ENCODE assay signal across 31 mouse cellular contexts in genomic region chr2:65508217-65508616, GRCm38 (mm10). TPM values are rescaled to one million over a fixed set of nuclear protein-coding genes. Genes with fewer than 3 reads are reported as not detected.
A peak's percentile ranks its signal among the peaks of the same experiment; 100 is the strongest.
DNase-seq lines count a peak whose midpoint lies in the region; ATAC-seq and TF ChIP-seq lines count a peak whose summit lies in the region.
"Had no signal": no experiment of that assay in that cellular context is flagged by ENCODE, and none has a peak within 500 bp of the region (broad histone marks: within the 10 kb centered on the region; RNA-seq: fewer than 3 reads in every experiment).

No protein-coding gene starts in this region.

- H3K36me3 ChIP-seq in E14TG2a.4 (ENCODE audit: insufficient read depth, low read length): no peaks in the 10 kb centered on the region
- H3K36me3 ChIP-seq in midbrain, embryonic 10.5 days: peaks cover 4% of the 10 kb centered on the region; the same call in 1 of the 2 replicates
- H3K36me3 ChIP-seq: embryonic facial prominence, embryonic 12.5 days; G1E; heart, embryonic 10.5 days; heart, embryonic 15.5 days; kidney, embryonic 15.5 days; liver, embryonic 12.5 days had no signal

- ATAC-seq in megakaryocyte progenitor cell, adult 5-6 weeks (replicated peaks; ENCODE audit: poor library complexity): peak; percentile 68
- no peak for ATAC-seq in erythroid progenitor cell, adult 5-6 weeks (replicated peaks; ENCODE audit: low FRiP score, poor library complexity, severe bottlenecking)
- ATAC-seq: activated CD4-positive, CD25-positive, alpha-beta regulatory T cell, adult 4 months; forebrain, postnatal 0 days; hindbrain, embryonic 16.5 days; liver, embryonic 12.5 days; liver, postnatal 0 days; Patski had no signal

- no peaks in the 10 kb centered on the region for H3K9me3 ChIP-seq in E14TG2a.4 (ENCODE audit: low read length)
- H3K9me3 ChIP-seq in midbrain, embryonic 10.5 days (replicated peaks): no peaks in the 10 kb centered on the region
- H3K9me3 ChIP-seq: embryonic facial prominence, embryonic 12.5 days; forebrain, embryonic 12.5 days; heart, embryonic 10.5 days; heart, embryonic 15.5 days; kidney, embryonic 15.5 days; liver, embryonic 12.5 days; neural tube, embryonic 12.5 days had no signal

- no peak for TF ChIP-seq CTCF in E14TG2a.4 (conservative IDR thresholded peaks at IDR 0.05; ENCODE audit: low read length)

- 86% methylated on average over 12 of the region's 12 CpGs for WGBS in midbrain, embryonic 10.5 days

- no peak overlapping the region for H3K27ac ChIP-seq in midbrain, embryonic 10.5 days (replicated peaks)
- H3K27ac ChIP-seq: embryonic facial prominence, embryonic 12.5 days; forebrain, embryonic 12.5 days; heart, embryonic 10.5 days; heart, embryonic 15.5 days; kidney, embryonic 15.5 days; layer of hippocampus, adult 2 months; liver, embryonic 12.5 days; neural tube, embryonic 12.5 days had no signal

- H3K4me3 ChIP-seq in E14TG2a.4 (replicated peaks; ENCODE audit: low read length): 0 out of 2 replicates have a peak overlapping the region, but pooled peaks have one; percentile 24
- H3K4me3 ChIP-seq in midbrain, embryonic 10.5 days: no peak overlapping the region
- H3K4me3 ChIP-seq: embryonic facial prominence, embryonic 12.5 days; forebrain, embryonic 12.5 days; heart, embryonic 10.5 days; heart, embryonic 15.5 days; kidney, embryonic 15.5 days; layer of hippocampus, adult 2 months; liver, embryonic 12.5 days; myocyte; neural tube, embryonic 12.5 days had no signal

- H3K4me1 ChIP-seq in E14TG2a.4 (replicated peaks; ENCODE audit: low read depth, low read length): peaks cover 4% of the 10 kb centered on the region; the same call in 1 of the 2 replicates
- H3K4me1 ChIP-seq in midbrain, embryonic 10.5 days: no peaks in the 10 kb centered on the region
- H3K4me1 ChIP-seq: embryonic facial prominence, embryonic 12.5 days; forebrain, embryonic 12.5 days; heart, embryonic 10.5 days; heart, embryonic 15.5 days; kidney, embryonic 15.5 days; liver, embryonic 12.5 days; neural tube, embryonic 12.5 days had no signal

- DNase-seq in cerebellum, postnatal 10 days: peak; percentile 6 to 9
- DNase-seq in cerebellum, postnatal 25 days: no peak
- DNase-seq in R1 (ENCODE audit: low read depth, low spot score): peak; percentile 56
- DNase-seq in midbrain, embryonic 10.5 days (ENCODE audit: low spot score): no peak
- DNase-seq: adrenal gland, adult 8-10 months; cerebellum, adult 2 months; cerebellum, postnatal 36 days; embryo, embryonic 11 days; forebrain, postnatal 0 days; kidney, adult 18-20 months; kidney, postnatal 25 days; left cerebral cortex, postnatal 4 days; liver, postnatal 0 days; right cerebral cortex, postnatal 4 days; thymus, postnatal 14 days had no signal

- H3K27me3 ChIP-seq in E14TG2a.4 (ENCODE audit: insufficient read depth, low read length): no peaks in the 10 kb centered on the region
- H3K27me3 ChIP-seq in midbrain, embryonic 10.5 days (ENCODE audit: low read depth, poor library complexity, severe bottlenecking): no peaks in the 10 kb centered on the region
- H3K27me3 ChIP-seq: embryonic facial prominence, embryonic 12.5 days; forebrain, embryonic 12.5 days; heart, embryonic 15.5 days; kidney, embryonic 15.5 days; liver, embryonic 12.5 days; neural tube, embryonic 12.5 days had no signal

RNA-seq across cellular contexts. Expression of gene Scn3a, which starts 59.2 kb away (rescaled TPM):
- total RNA-seq in megakaryocyte progenitor cell, adult 5-6 weeks (2015): not detected in 2 replicates
- total RNA-seq in megakaryocyte progenitor cell, adult 5-6 weeks (2017): not detected in 2 replicates
- polyA plus RNA-seq in midbrain, embryonic 10.5 days (2016; fragmentation: Nextera tagmentation; extraction: Ambion mirVana): 5.0 and 17.6 TPM in 2 replicates
- not detected in 2 replicates for total RNA-seq in erythroid progenitor cell, adult 5-6 weeks (2015; ENCODE audit: low replicate concordance)
- not detected in 2 replicates for total RNA-seq in erythroid progenitor cell, adult 5-6 weeks (2017; ENCODE audit: low replicate concordance)
- polyA plus RNA-seq: G1E had no signal

Comparison
In these comparisons a context has a peak if more than half of its experiments do, and no peak if none do; other contexts are left out.
1. DNase-seq: peak in cerebellum, postnatal 10 days (2 of 2) and R1 (single experiment); none in cerebellum, postnatal 25 days (0 of 2) and midbrain, embryonic 10.5 days (single experiment).